Mouse (Mus musculus): ENCODE results near the gene Eif2ak3.

DNA sequence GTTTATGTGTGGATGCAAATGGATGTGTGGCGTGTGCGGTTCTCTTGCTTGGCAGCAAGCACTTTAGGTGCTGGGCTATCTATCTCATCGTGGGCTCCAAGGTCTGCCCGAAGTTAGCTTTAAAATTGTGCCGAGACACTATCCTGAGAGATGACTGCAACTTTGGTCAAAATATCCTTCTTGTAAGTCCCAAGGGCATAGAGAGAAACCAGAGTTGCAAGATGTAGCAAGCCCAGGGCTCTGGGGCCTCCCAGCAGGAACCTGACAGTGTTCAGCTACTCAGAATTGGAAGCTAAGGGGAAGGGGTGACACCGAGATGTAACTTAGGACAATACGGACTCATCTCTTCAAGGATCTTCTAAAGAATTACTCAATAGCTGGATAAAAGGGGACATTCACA lies 65.3 kb downstream of the Eif2ak3 start:
- TF ChIP-seq CTCF (IDR thresholded peaks at IDR 0.05; ENCODE audit: extremely low read depth, insufficient read length, insufficient replicate concordance, low read depth, low read length) (no peak), POLR2A (IDR thresholded peaks at IDR 0.05; ENCODE audit: low read depth, low read length) (no peak)
